Mouse (Mus musculus) liver, embryonic 18 days (tissue): Measurements from ENCODE around the gene Ncoa1. TPM values are rescaled to one million over a fixed set of nuclear protein-coding genes. Genes with fewer than 3 reads are reported as not detected.

Experiments used
- polyA plus RNA-seq: library from polyadenylated mRNA; depleted of rRNA; stranded (reverse); fragments of >200 nt; gene quantifications from 2 replicates; pipeline ENCODE4 v1.2.3, GENCODE M21; 2012; rRNA removed

Ncoa1 gene
- 3.2 and 4.1 TPM in 2 replicates for polyA plus RNA-seq

DNA sequence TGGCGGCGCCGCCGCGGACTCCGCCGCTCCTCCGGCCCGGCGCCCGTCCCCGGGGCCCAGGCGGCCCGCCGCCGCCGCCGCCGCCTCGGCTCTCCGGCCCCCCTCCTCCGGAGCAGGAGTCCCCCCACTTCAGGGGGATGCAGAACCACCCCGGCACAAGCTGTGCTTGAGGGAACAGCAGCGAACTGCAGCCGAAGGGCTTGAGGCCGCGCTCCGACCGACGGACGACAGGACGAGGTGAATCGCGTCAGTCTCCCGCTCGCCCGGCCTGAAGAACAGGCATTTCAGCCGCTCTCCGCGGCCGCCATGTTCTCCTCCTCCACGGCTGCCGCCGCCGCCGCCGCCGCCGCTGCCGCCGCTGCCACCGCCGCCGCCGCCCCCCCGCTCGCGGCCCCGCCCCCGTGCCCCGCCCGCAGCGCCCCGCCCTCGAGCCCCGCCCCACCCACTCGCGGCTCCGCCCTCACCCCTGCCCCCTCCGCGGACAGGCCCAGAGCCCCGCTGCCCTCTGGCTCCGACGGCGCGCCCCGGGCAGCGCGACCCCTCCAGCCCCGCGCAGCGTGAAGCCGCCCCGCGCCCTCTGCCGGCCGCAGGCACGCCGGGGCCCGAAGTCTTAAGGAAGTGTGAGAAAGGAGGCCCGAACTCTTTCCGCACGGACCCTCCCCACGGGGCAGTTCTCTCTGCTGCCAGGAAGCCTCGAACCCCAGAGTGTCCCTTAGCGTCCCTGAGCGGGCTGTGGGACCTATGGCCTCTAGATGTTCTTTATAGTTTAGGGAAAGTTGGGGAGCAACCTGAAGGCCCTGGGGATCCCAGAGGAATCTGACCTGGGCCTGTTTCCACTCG, at the start of gene Ncoa1:
TSS of gene Ncoa1 (minus strand) at position 351 of the 840 bp plus-strand sequence.

GRCm38 (mm10) chr12:4233572-4234508, 243.1 kb downstream of the Ncoa1 start, which contains the start of the genes Ptrhd1 and Cenpo:
Gene Ptrhd1, plus strand, starts transcription at chr12:4234027.
Gene Cenpo, minus strand, starts transcription at chr12:4234294.

Other genes starting within 250 kb of the Ncoa1 start
- gene Ptrhd1, start 243.2 kb downstream of the Ncoa1 start, polyA plus RNA-seq = 1.9 and 2.0 TPM in 2 replicates
- 7.5 and 8.3 TPM in 2 replicates for gene Cenpo, start 242.9 kb downstream of the Ncoa1 start, polyA plus RNA-seq
- gene Itsn2, start 115.5 kb upstream of the Ncoa1 start, polyA plus RNA-seq = 13.1 and 15.4 TPM in 2 replicates
- not detected in 2 replicates for gene Gm3625, start 115.7 kb upstream of the Ncoa1 start, polyA plus RNA-seq